Mouse (Mus musculus) forebrain, embryonic 16.5 days (tissue): ENCODE measurements around the gene Hes5. TPM values are rescaled to one million over a fixed set of nuclear protein-coding genes. Genes with fewer than 3 reads are reported as not detected.

Experiments used
- ATAC-seq: fragments of 200-750 bp; cut with Nextera tagmentation; 2 replicates; pipeline ENCODE4 v1.8.0; 2017; ENCODE audit warnings: mild to moderate bottlenecking, moderate library complexity
- H3K27ac ChIP-seq: fragments of 300-500 bp; sonication (generic); 2 replicates; pipeline ENCODE4 v1.5.1; 2014; ENCODE audit warnings: low read length, control low read depth
- H3K27me3 ChIP-seq: fragments of 300-500 bp; sonication (generic); replicated peaks from 2 replicates; pipeline ENCODE4 v1.6.1; 2014; ENCODE audit warnings: low read length; ENCODE audit not compliant: control insufficient read depth, insufficient read depth
- H3K36me3 ChIP-seq: fragments of 300-500 bp; sonication (generic); 2 replicates; pipeline ENCODE4 v1.6.1; 2014; ENCODE audit not compliant: control insufficient read depth, insufficient read depth
- H3K4me1 ChIP-seq: fragments of 300-500 bp; sonication (generic); replicated peaks from 2 replicates; pipeline ENCODE4 v1.6.1; 2014; ENCODE audit warnings: low read length; ENCODE audit not compliant: control insufficient read depth, insufficient read depth
- H3K4me2 ChIP-seq: fragments of 300-500 bp; sonication (generic); 2 replicates; pipeline ENCODE4 v1.6.1; 2014; ENCODE audit warnings: mild to moderate bottlenecking, low read length, control low read depth
- H3K4me3 ChIP-seq: fragments of 300-500 bp; sonication (generic); replicated peaks from 2 replicates; pipeline ENCODE4 v1.5.1; 2014; ENCODE audit warnings: mild to moderate bottlenecking, low read length, control low read depth
- H3K9ac ChIP-seq: fragments of 300-500 bp; sonication (generic); replicated peaks from 2 replicates; pipeline ENCODE4 v1.6.1; 2014; ENCODE audit warnings: low read depth, low read length, control low read depth
- H3K9me3 ChIP-seq: fragments of 300-500 bp; sonication (generic); 2 replicates; pipeline ENCODE4 v1.6.1; 2016; ENCODE audit warnings: low read length; ENCODE audit not compliant: control insufficient read depth
- WGBS: fragments of 180-500 bp; shearing (Covaris S2); extraction: QIAGEN DNeasy Blood & Tissue Kit; methylation state at CpG from one replicate; pipeline ENCODE4 v1.1.7; 2014; 5-methylcytosine and 5-hydroxymethylcytosine counted together
- polyA plus RNA-seq: library from polyadenylated mRNA; unstranded; fragments of >200 nt; fragmentation: Nextera tagmentation; extraction: Ambion mirVana; gene quantifications from 2 replicates; pipeline ENCODE4 v1.2.1, GENCODE M21; 2015

Hes5 gene
- polyA plus RNA-seq, 1 experiment from 2014 or later = 91.4 TPM

GRCm38 (mm10) chr4:154994876-154995275 is 34.2 kb downstream of the Hes5 start:
- Histone ChIP-seq H3K4me2 (no peak overlapping the region), H3K36me3 (no peaks in the 10 kb centered on the region), H3K9ac (no peak overlapping the region), H3K27ac (no peak overlapping the region), H3K27me3 (no peaks in the 10 kb centered on the region), H3K4me3 (no peak overlapping the region), H3K4me1 (no peaks in the 10 kb centered on the region), H3K9me3 (no peaks in the 10 kb centered on the region)
- ATAC-seq = no peak
- WGBS = 57% methylated on average over 4 of the region's 4 CpGs

- no peak overlapping the region for H3K4me2 ChIP-seq
- no peak overlapping the region for H3K4me3 ChIP-seq
- no peaks in the 10 kb centered on the region for H3K4me1 ChIP-seq
- ATAC-seq = no peak
- 37% methylated on average over 8 of the region's 8 CpGs for whole genome bisulfite sequencing
- H3K27ac ChIP-seq = no peak overlapping the region
- no peak overlapping the region for H3K9ac ChIP-seq
- no peaks in the 10 kb centered on the region for H3K27me3 ChIP-seq
- no peaks in the 10 kb centered on the region for H3K36me3 ChIP-seq
- H3K9me3 ChIP-seq = no peaks in the 10 kb centered on the region
These were observed 35.9 kb downstream of the Hes5 start for GRCm38 (mm10) chr4:154996572-154997154.

DNA sequence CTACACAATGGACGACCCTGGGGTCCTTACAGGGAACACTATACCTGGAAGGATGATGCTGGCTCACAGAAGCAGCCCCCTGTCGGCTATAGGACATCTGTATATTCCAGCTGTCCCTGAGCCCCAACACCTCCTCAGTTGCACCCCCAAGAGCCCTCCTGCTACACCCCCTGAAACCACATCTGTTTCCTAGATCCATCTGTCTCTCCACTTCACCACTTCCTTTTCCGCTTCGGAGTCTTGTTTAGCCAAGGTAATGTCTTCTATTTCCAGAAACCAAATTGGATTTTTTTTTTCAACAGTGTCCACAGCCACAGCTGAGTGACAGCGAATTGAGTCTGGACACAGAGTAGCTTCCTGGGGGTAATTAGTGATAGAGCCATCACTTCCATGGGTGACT is 38.7 kb downstream of the Hes5 start:
- no peaks in the 10 kb centered on the region for H3K36me3 ChIP-seq
- no peak for ATAC-seq
- no peaks in the 10 kb centered on the region for H3K27me3 ChIP-seq
- 90% methylated on average over 5 of the region's 5 CpGs for WGBS
- no peak overlapping the region for H3K4me2 ChIP-seq
- no peaks in the 10 kb centered on the region for H3K4me1 ChIP-seq
- no peak overlapping the region for H3K4me3 ChIP-seq
- H3K27ac ChIP-seq = no peak overlapping the region
- H3K9ac ChIP-seq = no peak overlapping the region
- no peaks in the 10 kb centered on the region for H3K9me3 ChIP-seq

DNA sequence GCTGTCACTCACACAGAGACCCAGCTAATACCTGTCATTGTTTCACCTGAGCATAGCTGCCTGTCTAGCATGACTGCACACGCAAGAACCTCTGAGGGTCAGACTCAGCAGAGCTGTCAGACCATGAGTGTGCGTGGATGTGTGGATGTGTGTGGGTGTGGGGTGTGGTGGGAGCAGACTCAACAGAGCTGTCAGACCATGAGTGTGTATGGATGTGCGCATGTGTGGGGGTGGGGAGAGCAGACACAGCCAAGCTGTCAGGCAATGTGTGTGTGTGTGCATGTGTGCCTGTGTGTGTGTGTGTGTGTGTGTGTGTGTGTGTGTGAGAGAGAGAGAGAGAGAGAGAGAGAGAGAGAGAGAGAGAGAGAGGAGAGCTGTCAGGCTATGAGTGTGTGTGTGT is 44.6 kb downstream of the Hes5 start:
- no peak for ATAC-seq
- Histone ChIP-seq H3K9ac (no peak overlapping the region), H3K36me3 (no peaks in the 10 kb centered on the region), H3K4me2 (no peak overlapping the region), H3K27me3 (no peaks in the 10 kb centered on the region), H3K9me3 (no peaks in the 10 kb centered on the region), H3K4me1 (no peaks in the 10 kb centered on the region), H3K27ac (no peak overlapping the region), H3K4me3 (no peak overlapping the region)
- WGBS = 79% methylated on average over 3 of the region's 3 CpGs

- Histone ChIP-seq H3K9ac (no peak overlapping the region), H3K27ac (no peak overlapping the region), H3K4me3 (no peak overlapping the region), H3K36me3 (no peaks in the 10 kb centered on the region), H3K4me1 (peaks cover 6% of the 10 kb centered on the region), H3K4me2 (no peak overlapping the region), H3K9me3 (no peaks in the 10 kb centered on the region), H3K27me3 (no peaks in the 10 kb centered on the region)
- ATAC-seq = no peak
- 71% methylated on average over 10 of the region's 10 CpGs for WGBS
These were observed 45.6 kb downstream of the Hes5 start for GRCm38 (mm10) chr4:155006296-155006695.

DNA sequence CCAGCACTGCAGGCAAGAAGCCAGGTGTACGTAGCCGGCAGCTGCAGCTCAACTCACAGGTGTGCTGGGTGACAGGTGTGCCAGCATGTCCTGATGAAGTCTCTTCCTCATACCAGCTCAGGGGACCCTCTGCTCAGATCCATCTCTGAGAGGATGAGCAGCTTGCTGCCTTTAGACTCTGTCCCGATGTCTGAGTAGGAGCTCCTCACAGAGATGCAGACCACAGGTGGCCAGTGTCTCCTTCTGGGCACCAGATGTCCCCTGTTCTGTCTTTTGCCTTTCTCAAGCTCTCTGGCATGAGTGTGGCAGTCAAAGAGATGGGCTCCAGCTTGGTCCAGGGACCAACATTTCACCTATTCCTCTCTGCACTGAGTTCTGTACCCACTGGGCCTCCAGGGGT is 46.9 kb downstream of the Hes5 start:
- no peak for ATAC-seq
- Histone ChIP-seq H3K27ac (no peak overlapping the region), H3K27me3 (no peaks in the 10 kb centered on the region), H3K4me3 (no peak overlapping the region), H3K9ac (no peak overlapping the region), H3K4me2 (no peak overlapping the region), H3K4me1 (peaks cover 10% of the 10 kb centered on the region), H3K9me3 (no peaks in the 10 kb centered on the region), H3K36me3 (no peaks in the 10 kb centered on the region)
- WGBS = 91% methylated on average over 3 of the region's 3 CpGs

GRCm38 (mm10) chr4:155008075-155008474 is 47.4 kb downstream of the Hes5 start:
- no peaks in the 10 kb centered on the region for H3K27me3 ChIP-seq
- no peak overlapping the region for H3K9ac ChIP-seq
- no peaks in the 10 kb centered on the region for H3K9me3 ChIP-seq
- H3K4me3 ChIP-seq = no peak overlapping the region
- no peak overlapping the region for H3K27ac ChIP-seq
- no peak for ATAC-seq
- H3K4me1 ChIP-seq = peaks cover 10% of the 10 kb centered on the region
- H3K36me3 ChIP-seq = no peaks in the 10 kb centered on the region
- H3K4me2 ChIP-seq = no peak overlapping the region

DNA sequence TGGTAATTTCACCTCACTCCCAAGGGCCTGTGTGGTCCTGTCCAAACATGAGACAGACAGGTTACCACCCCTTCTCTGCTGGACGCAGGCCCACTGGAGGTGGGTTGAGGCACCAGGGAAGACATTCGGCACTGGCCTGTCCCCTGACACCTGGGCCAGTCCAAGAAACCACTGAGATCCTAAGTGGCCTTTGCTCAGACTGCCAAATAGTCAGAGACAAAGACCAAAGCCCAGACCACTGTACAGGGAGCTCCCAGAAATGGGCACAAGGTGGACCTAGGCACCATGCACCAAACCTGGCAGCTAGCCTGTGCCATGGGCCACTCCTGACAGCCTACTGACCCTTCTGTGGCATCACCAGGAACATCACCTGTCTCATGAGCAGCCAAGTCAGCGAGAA is 48.5 kb downstream of the Hes5 start:
- Histone ChIP-seq H3K27me3 (no peaks in the 10 kb centered on the region), H3K4me2 (no peak overlapping the region), H3K9ac (no peak overlapping the region), H3K36me3 (no peaks in the 10 kb centered on the region), H3K4me3 (no peak overlapping the region), H3K9me3 (no peaks in the 10 kb centered on the region), H3K4me1 (peaks cover 10% of the 10 kb centered on the region), H3K27ac (no peak overlapping the region)
- ATAC-seq = no peak
- 94% methylated on average over 3 of the region's 3 CpGs for WGBS

- no peak overlapping the region for H3K9ac ChIP-seq
- ATAC-seq = peak; percentile 41
These were observed 50.1 kb downstream of the Hes5 start for GRCm38 (mm10) chr4:155010870-155011269.

More at GRCm38 (mm10) chr4:155010870-155011269, 50.1 kb downstream of the Hes5 start:
- no peaks in the 10 kb centered on the region for H3K27me3 ChIP-seq
- no peak overlapping the region for H3K4me3 ChIP-seq
- no peak overlapping the region for H3K4me2 ChIP-seq
- no peaks in the 10 kb centered on the region for H3K36me3 ChIP-seq
- H3K9me3 ChIP-seq = no peaks in the 10 kb centered on the region
- WGBS = 54% methylated on average over 5 of the region's 5 CpGs
- no peak overlapping the region for H3K27ac ChIP-seq
- H3K4me1 ChIP-seq = peaks cover 13% of the 10 kb centered on the region
